Mouse (Mus musculus): ENCODE data around the gene Tbx15. TPM values are rescaled to one million over a fixed set of nuclear protein-coding genes. Genes with fewer than 3 reads are reported as not detected.

Tbx15 gene
- polyA plus RNA-seq, 1 experiment: not detected

- Histone ChIP-seq H3K27me3 (replicated peaks) (peaks cover 80% of the 10 kb centered on the region), H3K9me3 (no peaks in the 10 kb centered on the region), H3K4me3 (replicated peaks) (no peak overlapping the region), H3K36me3 (replicated peaks; ENCODE audit: low read length) (no peaks in the 10 kb centered on the region), H3K4me1 (peaks cover 37% of the 10 kb centered on the region)
- no peak for TF ChIP-seq FLI1 (IDR thresholded peaks at IDR 0.05; ENCODE audit: low read length)
- TF ChIP-seq GATA1 (IDR thresholded peaks at IDR 0.05; ENCODE audit: borderline replicate concordance, low read length): no peak
These were observed 4.1 kb upstream of the Tbx15 start for GRCm38 (mm10) chr3:99235804-99236755.

- TF ChIP-seq GATA1 (IDR thresholded peaks at IDR 0.05; ENCODE audit: borderline replicate concordance, low read length) (no peak), FLI1 (IDR thresholded peaks at IDR 0.05; ENCODE audit: low read length) (no peak)
- Histone ChIP-seq H3K9me3 (no peaks in the 10 kb centered on the region), H3K4me1 (peaks cover 38% of the 10 kb centered on the region), H3K36me3 (replicated peaks; ENCODE audit: low read length) (no peaks in the 10 kb centered on the region), H3K27me3 (replicated peaks) (peaks cover 94% of the 10 kb centered on the region), H3K4me3 (replicated peaks) (no peak overlapping the region)
These were observed 1.5 kb upstream of the Tbx15 start for GRCm38 (mm10) chr3:99238691-99239090.

GRCm38 (mm10) chr3:99239301-99240045, 708 bp upstream of the Tbx15 start:
- no peaks in the 10 kb centered on the region for H3K9me3 ChIP-seq
- TF ChIP-seq FLI1 (IDR thresholded peaks at IDR 0.05; ENCODE audit: low read length) (no peak), GATA1 (IDR thresholded peaks at IDR 0.05; ENCODE audit: borderline replicate concordance, low read length) (no peak)
- H3K27me3 ChIP-seq (replicated peaks): peaks cover 96% of the 10 kb centered on the region

GRCm38 (mm10) chr3:99240811-99241738, 894 bp downstream of the Tbx15 start:
- Histone ChIP-seq H3K4me3 (replicated peaks) (peak overlapping the region; percentile 86), H3K36me3 (replicated peaks; ENCODE audit: low read length) (no peaks in the 10 kb centered on the region), H3K27me3 (replicated peaks) (peaks cover 95% of the 10 kb centered on the region), H3K9me3 (no peaks in the 10 kb centered on the region), H3K4me1 (peaks cover 22% of the 10 kb centered on the region)
- TF ChIP-seq GATA1 (IDR thresholded peaks at IDR 0.05; ENCODE audit: borderline replicate concordance, low read length) (no peak), FLI1 (IDR thresholded peaks at IDR 0.05; ENCODE audit: low read length) (no peak)

More at GRCm38 (mm10) chr3:99239301-99240045, 708 bp upstream of the Tbx15 start:
- H3K4me1 ChIP-seq: peaks cover 30% of the 10 kb centered on the region
- H3K4me3 ChIP-seq (replicated peaks): no peak overlapping the region
- H3K36me3 ChIP-seq (replicated peaks; ENCODE audit: low read length): no peaks in the 10 kb centered on the region

DNA sequence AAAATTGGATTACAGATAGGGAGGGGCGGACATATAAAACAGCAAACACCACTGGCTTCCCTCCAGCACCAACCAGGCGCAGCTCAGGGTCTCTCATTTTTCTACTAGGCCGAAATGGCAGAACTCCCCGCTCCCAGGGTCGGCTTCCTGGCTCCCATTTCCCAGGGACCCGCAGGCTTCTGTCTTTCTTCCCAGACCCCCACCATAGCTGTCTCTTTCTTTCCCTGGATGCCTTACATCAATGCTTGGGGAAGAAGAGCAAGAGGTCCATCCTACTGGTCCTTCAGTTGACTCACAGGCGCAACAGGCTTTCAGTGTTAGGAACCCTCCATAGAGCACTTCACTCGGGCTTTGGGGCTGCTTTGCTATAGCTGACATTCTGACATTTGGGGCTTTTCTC, 2.3 kb downstream of the Tbx15 start:
- Histone ChIP-seq H3K4me3 (replicated peaks) (no peak overlapping the region), H3K36me3 (replicated peaks; ENCODE audit: low read length) (no peaks in the 10 kb centered on the region), H3K27me3 (replicated peaks) (peaks cover 92% of the 10 kb centered on the region), H3K4me1 (peaks cover 22% of the 10 kb centered on the region), H3K9me3 (no peaks in the 10 kb centered on the region; the same call in 1 of the 2 replicates)
- TF ChIP-seq FLI1 (IDR thresholded peaks at IDR 0.05; ENCODE audit: low read length): no peak

GRCm38 (mm10) chr3:99245341-99245740, 5.2 kb downstream of the Tbx15 start:
- TF ChIP-seq GATA1 (IDR thresholded peaks at IDR 0.05; ENCODE audit: borderline replicate concordance, low read length) (no peak), FLI1 (IDR thresholded peaks at IDR 0.05; ENCODE audit: low read length) (no peak)
- H3K36me3 ChIP-seq (replicated peaks; ENCODE audit: low read length): no peaks in the 10 kb centered on the region
- H3K9me3 ChIP-seq: peaks cover 3% of the 10 kb centered on the region; the same call in 1 of the 2 replicates
- peaks cover 26% of the 10 kb centered on the region for H3K4me1 ChIP-seq
- H3K27me3 ChIP-seq (replicated peaks): peaks cover 92% of the 10 kb centered on the region
- no peak overlapping the region for H3K4me3 ChIP-seq (replicated peaks)

DNA sequence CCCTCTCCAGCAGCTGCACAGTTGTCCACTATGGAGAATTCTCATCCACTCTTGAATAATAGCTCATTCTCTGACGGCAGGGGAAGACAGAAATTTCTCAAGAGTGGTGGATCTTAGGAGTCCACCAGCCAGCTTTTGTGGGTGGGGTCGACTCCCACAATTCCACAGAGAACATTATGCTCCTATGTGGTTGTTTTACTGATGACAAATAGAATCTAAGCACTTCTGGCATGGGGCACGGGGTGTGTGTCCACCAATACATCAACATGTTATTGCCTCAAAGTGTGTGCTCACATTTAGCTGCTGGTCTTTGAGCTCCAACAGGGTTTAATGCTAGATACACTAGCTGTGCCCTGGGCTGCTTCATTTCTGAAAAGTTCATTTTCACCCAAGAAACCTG, 6.4 kb downstream of the Tbx15 start:
- Histone ChIP-seq H3K36me3 (replicated peaks; ENCODE audit: low read length) (no peaks in the 10 kb centered on the region), H3K4me1 (peaks cover 13% of the 10 kb centered on the region), H3K4me3 (replicated peaks) (no peak overlapping the region), H3K27me3 (replicated peaks) (peaks cover 92% of the 10 kb centered on the region), H3K9me3 (peaks cover 3% of the 10 kb centered on the region; the same call in 1 of the 2 replicates)
- TF ChIP-seq GATA1 (IDR thresholded peaks at IDR 0.05; ENCODE audit: borderline replicate concordance, low read length): no peak
- TF ChIP-seq FLI1 (IDR thresholded peaks at IDR 0.05; ENCODE audit: low read length): no peak

- no peaks in the 10 kb centered on the region for H3K36me3 ChIP-seq (replicated peaks; ENCODE audit: low read length)
- peaks cover 3% of the 10 kb centered on the region; the same call in 1 of the 2 replicates for H3K9me3 ChIP-seq
- H3K27me3 ChIP-seq (replicated peaks): peaks cover 92% of the 10 kb centered on the region
- H3K4me3 ChIP-seq (replicated peaks): no peak overlapping the region
- peaks cover 13% of the 10 kb centered on the region for H3K4me1 ChIP-seq
- TF ChIP-seq FLI1 (IDR thresholded peaks at IDR 0.05; ENCODE audit: low read length): no peak
- no peak for TF ChIP-seq GATA1 (IDR thresholded peaks at IDR 0.05; ENCODE audit: borderline replicate concordance, low read length)
These were observed 7.4 kb downstream of the Tbx15 start for GRCm38 (mm10) chr3:99247586-99247985.

Data from megakaryocyte, embryonic 14.5 days (primary cell).